Mouse (Mus musculus) midbrain, embryonic 14.5 days (tissue): ENCODE data around the gene Bgn. TPM values are rescaled to one million over a fixed set of nuclear protein-coding genes. Genes with fewer than 3 reads are reported as not detected.
"Not testable (repeated sequence)": the region's sequence is repeated elsewhere in the genome, so short reads cannot be mapped to it uniquely, and the experiment has no call there.

Experiments
- ATAC-seq: fragments of 200-750 bp; cut with Nextera tagmentation; 2 replicates; pipeline ENCODE4 v1.8.0; 2017; ENCODE audit warnings: moderate number of reproducible peaks, moderate library complexity; ENCODE audit not compliant: low FRiP score, low TSS enrichment
- DNase-seq: peaks from one replicate; pipeline ENCODE4 v3.0.0-alpha.2; 2015
- H3K27ac ChIP-seq: fragments of 300-500 bp; sonication (generic); replicated peaks from 2 replicates; pipeline ENCODE4 v1.5.1; 2014; ENCODE audit warnings: mild to moderate bottlenecking, low read depth, low read length, moderate library complexity
- H3K27me3 ChIP-seq: fragments of 300-500 bp; sonication (generic); 2 replicates; pipeline ENCODE4 v1.6.1; 2014; ENCODE audit warnings: low read length, control low read depth, mixed read lengths; ENCODE audit not compliant: control insufficient read depth, insufficient read depth
- H3K36me3 ChIP-seq: fragments of 300-500 bp; sonication (generic); 2 replicates; pipeline ENCODE4 v1.6.1; 2014; ENCODE audit warnings: low read length, control low read depth; ENCODE audit not compliant: control insufficient read depth, insufficient read depth
- H3K4me1 ChIP-seq: fragments of 300-500 bp; sonication (generic); 2 replicates; pipeline ENCODE4 v1.6.1; 2014; ENCODE audit warnings: mild to moderate bottlenecking, antibody characterized with exemption, low read length, control low read depth; ENCODE audit not compliant: control insufficient read depth, insufficient read depth
- H3K4me2 ChIP-seq: fragments of 300-500 bp; sonication (generic); 2 replicates; pipeline ENCODE4 v1.6.1; 2014; ENCODE audit warnings: mild to moderate bottlenecking, low read length, moderate library complexity
- H3K4me3 ChIP-seq: fragments of 300-500 bp; sonication (generic); replicated peaks from 2 replicates; pipeline ENCODE4 v1.5.1; 2014; ENCODE audit warnings: low read depth, low read length
- H3K9ac ChIP-seq: fragments of 300-500 bp; sonication (generic); replicated peaks from 2 replicates; pipeline ENCODE4 v1.6.1; 2014; ENCODE audit warnings: mild to moderate bottlenecking, low read length, moderate library complexity
- H3K9me3 ChIP-seq: fragments of 300-500 bp; sonication (generic); 2 replicates; pipeline ENCODE4 v1.6.1; 2016; ENCODE audit warnings: low read length, control low read depth, mixed read lengths; ENCODE audit not compliant: control insufficient read depth
- WGBS: fragments of 180-500 bp; shearing (Covaris S2); extraction: QIAGEN DNeasy Blood & Tissue Kit; methylation state at CpG from one replicate; pipeline ENCODE4 v1.1.7; 2014; 5-methylcytosine and 5-hydroxymethylcytosine counted together
- polyA plus RNA-seq: library from polyadenylated mRNA; unstranded; fragments of >200 nt; fragmentation: Nextera tagmentation; extraction: Ambion mirVana; gene quantifications from 2 replicates; pipeline ENCODE4 v1.2.1, GENCODE M21; 2014

The Bgn gene
- polyA plus RNA-seq, 1 experiment from 2014 or later: 30.6 TPM

- ATAC-seq: no peak
- Histone ChIP-seq H3K36me3 (no peaks in the 10 kb centered on the region), H3K4me2 (peak overlapping the region; percentile 19; the same call in 1 of the 2 replicates), H3K4me3 (no peak overlapping the region), H3K27ac (no peak overlapping the region), H3K4me1 (no peaks in the 10 kb centered on the region), H3K9me3 (no peaks in the 10 kb centered on the region), H3K27me3 (no peaks in the 10 kb centered on the region), H3K9ac (no peak overlapping the region)
- WGBS: 55% methylated on average over 4 of the region's 4 CpGs
- DNase-seq: no peak
Measured at GRCm38 (mm10) chrX:73482643-73483483, 539 bp upstream of the Bgn start.

- no peaks in the 10 kb centered on the region for H3K36me3 ChIP-seq
- no peak for DNase-seq
- no peaks in the 10 kb centered on the region for H3K9me3 ChIP-seq
- H3K4me1 ChIP-seq: no peaks in the 10 kb centered on the region
- no peak overlapping the region for H3K9ac ChIP-seq
- H3K4me2 ChIP-seq: no peak overlapping the region
- no peaks in the 10 kb centered on the region for H3K27me3 ChIP-seq
- H3K4me3 ChIP-seq: no peak overlapping the region
- ATAC-seq: no peak
- WGBS: 76% methylated on average over 1 of the region's 1 CpGs
- no peak overlapping the region for H3K27ac ChIP-seq
Measured at GRCm38 (mm10) chrX:73484076-73484475, 674 bp downstream of the Bgn start.

- Histone ChIP-seq H3K36me3 (no peaks in the 10 kb centered on the region), H3K27ac (no peak overlapping the region), H3K9me3 (no peaks in the 10 kb centered on the region), H3K4me3 (no peak overlapping the region), H3K9ac (no peak overlapping the region), H3K27me3 (no peaks in the 10 kb centered on the region), H3K4me1 (no peaks in the 10 kb centered on the region), H3K4me2 (no peak overlapping the region)
- DNase-seq: no peak
- ATAC-seq: no peak
- WGBS: 90% methylated on average over 4 of the region's 4 CpGs
Measured at GRCm38 (mm10) chrX:73484870-73485269, 1.5 kb downstream of the Bgn start.

DNA sequence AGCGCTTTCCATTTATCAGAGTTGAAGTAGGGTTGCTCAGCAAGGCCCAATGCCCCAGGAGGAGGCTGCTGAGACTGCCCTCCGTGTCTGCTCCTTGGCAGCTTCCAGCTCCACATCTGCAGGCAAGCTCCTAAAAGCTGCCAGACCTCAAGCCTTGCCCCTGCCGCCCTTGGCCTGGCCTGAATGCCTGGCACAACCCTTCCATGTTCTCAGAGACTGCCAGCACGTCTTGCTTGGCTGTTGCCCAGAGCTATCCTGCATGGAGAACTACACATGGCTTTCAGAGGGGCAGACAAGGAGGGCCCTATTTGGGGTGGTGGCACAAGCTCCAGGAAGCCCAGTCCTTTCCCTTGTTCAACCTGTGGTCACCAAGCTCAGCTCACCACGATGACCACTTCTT lies 3.5 kb downstream of the Bgn start:
- H3K9me3 ChIP-seq: no peaks in the 10 kb centered on the region
- H3K4me3 ChIP-seq: no peak overlapping the region
- H3K27ac ChIP-seq: no peak overlapping the region
- no peaks in the 10 kb centered on the region for H3K27me3 ChIP-seq
- H3K9ac ChIP-seq: no peak overlapping the region
- no peak for DNase-seq
- 78% methylated on average over 5 of the region's 5 CpGs for WGBS
- no peak for ATAC-seq
- H3K36me3 ChIP-seq: no peaks in the 10 kb centered on the region
- no peaks in the 10 kb centered on the region for H3K4me1 ChIP-seq
- no peak overlapping the region for H3K4me2 ChIP-seq

- no peak for ATAC-seq
- WGBS: 77% methylated on average over 4 of the region's 4 CpGs
- DNase-seq: no peak
Measured at GRCm38 (mm10) chrX:73490186-73490585, 6.8 kb downstream of the Bgn start.

DNA sequence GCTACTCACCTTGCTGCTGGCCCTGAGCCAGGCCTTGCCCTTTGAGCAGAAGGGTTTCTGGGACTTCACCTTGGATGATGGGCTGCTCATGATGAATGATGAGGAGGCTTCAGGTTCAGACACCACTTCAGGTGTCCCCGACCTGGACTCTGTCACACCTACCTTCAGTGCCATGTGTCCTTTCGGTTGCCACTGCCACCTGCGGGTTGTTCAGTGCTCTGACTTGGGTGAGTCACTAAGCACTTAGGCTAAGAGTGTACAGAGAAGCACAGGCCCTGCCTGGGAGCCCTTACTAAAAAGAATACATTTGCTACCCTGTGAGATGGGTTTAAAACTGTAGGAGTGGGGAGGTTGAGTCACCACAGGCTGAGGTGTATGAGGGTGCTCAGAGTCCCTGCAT lies 7.4 kb downstream of the Bgn start:
- no peak for ATAC-seq
- Histone ChIP-seq H3K4me2 (no peak overlapping the region), H3K9me3 (no peaks in the 10 kb centered on the region), H3K27ac (no peak overlapping the region), H3K4me3 (no peak overlapping the region), H3K27me3 (no peaks in the 10 kb centered on the region), H3K9ac (no peak overlapping the region), H3K4me1 (no peaks in the 10 kb centered on the region), H3K36me3 (no peaks in the 10 kb centered on the region)
- DNase-seq: no peak
- WGBS: 70% methylated on average over 3 of the region's 3 CpGs

More at GRCm38 (mm10) chrX:73490186-73490585, 6.8 kb downstream of the Bgn start:
- H3K27ac ChIP-seq: no peak overlapping the region
- no peaks in the 10 kb centered on the region for H3K36me3 ChIP-seq
- H3K9ac ChIP-seq: no peak overlapping the region
- no peaks in the 10 kb centered on the region for H3K27me3 ChIP-seq
- H3K4me3 ChIP-seq: no peak overlapping the region
- no peaks in the 10 kb centered on the region for H3K4me1 ChIP-seq
- no peak overlapping the region for H3K4me2 ChIP-seq
- H3K9me3 ChIP-seq: no peaks in the 10 kb centered on the region

DNA sequence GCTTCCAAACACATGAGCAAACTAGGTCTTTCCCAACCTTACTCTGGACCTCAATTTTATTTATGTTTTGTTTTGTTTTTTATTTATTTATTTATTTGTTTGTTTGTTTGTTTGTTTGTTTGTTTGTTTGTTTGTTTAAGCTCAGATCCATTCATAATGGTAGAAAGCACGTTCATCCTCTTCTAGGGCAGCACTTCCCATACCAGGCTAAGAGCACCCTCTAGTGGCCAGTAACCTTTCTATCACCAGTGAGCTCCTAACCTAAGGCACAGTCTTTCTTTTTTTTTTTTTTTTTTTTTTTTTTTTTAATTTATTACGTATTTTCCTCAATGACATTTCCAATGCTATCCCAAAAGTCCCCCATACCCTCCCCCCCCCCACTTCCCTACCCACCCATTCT lies 10.2 kb downstream of the Bgn start:
- WGBS: 47% methylated on average over 2 of the region's 2 CpGs
- H3K4me3 ChIP-seq, H3K27me3 ChIP-seq, ATAC-seq, H3K36me3 ChIP-seq, H3K4me2 ChIP-seq, H3K9me3 ChIP-seq, H3K27ac ChIP-seq, H3K9ac ChIP-seq, H3K4me1 ChIP-seq: not testable (repeated sequence)
- DNase-seq: peak; percentile 85

- Histone ChIP-seq H3K9ac (no peak overlapping the region), H3K9me3 (no peaks in the 10 kb centered on the region), H3K4me3 (no peak overlapping the region), H3K27me3 (no peaks in the 10 kb centered on the region), H3K4me2 (no peak overlapping the region), H3K4me1 (no peaks in the 10 kb centered on the region), H3K27ac (no peak overlapping the region), H3K36me3 (no peaks in the 10 kb centered on the region)
- WGBS: 72% methylated on average over 4 of the region's 4 CpGs
- DNase-seq (no peak), ATAC-seq (no peak)
Measured at GRCm38 (mm10) chrX:73496746-73497145, 13.3 kb downstream of the Bgn start.

DNA sequence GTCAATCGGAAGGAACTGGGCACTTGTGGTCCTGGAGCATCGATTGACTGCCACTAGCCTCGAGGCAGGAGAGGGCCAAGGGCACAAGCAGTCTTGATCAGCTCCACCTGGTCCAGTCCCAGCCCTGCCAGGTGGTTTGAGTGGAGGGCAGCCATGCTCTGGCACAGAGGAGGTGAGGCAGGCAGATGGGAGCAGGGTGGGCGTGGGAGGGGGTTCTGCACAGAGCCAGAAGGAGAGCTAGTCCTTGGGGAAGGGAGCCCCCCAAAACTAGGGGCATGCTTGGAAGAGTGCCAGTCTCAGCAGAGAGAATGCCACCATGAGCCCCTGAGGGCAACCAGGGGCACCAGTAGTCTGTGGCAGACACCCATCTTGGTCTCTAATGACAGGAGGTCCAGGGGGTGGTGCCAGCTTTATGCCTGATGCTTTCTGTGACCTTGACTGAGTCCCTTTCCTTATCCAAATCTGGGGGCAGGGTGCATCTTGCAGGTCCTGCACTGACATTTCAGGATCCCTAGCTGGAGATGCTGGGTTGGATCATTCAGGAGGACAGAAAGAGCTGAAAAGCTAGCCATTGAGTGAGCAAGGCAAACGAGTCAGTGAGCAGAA lies 21.8 kb downstream of the Bgn start:
- H3K4me3 ChIP-seq: no peak overlapping the region
- H3K9me3 ChIP-seq: no peaks in the 10 kb centered on the region
- H3K27ac ChIP-seq: no peak overlapping the region
- no peaks in the 10 kb centered on the region; the same call in 1 of the 2 replicates for H3K27me3 ChIP-seq
- no peak overlapping the region for H3K4me2 ChIP-seq
- H3K4me1 ChIP-seq: no peaks in the 10 kb centered on the region
- H3K9ac ChIP-seq: no peak overlapping the region
- H3K36me3 ChIP-seq: no peaks in the 10 kb centered on the region
- no peak for ATAC-seq
- no peak for DNase-seq
- WGBS: 73% methylated on average over 5 of the region's 5 CpGs
